Mouse (Mus musculus): ENCODE data around the gene Tnfrsf4.

DNA sequence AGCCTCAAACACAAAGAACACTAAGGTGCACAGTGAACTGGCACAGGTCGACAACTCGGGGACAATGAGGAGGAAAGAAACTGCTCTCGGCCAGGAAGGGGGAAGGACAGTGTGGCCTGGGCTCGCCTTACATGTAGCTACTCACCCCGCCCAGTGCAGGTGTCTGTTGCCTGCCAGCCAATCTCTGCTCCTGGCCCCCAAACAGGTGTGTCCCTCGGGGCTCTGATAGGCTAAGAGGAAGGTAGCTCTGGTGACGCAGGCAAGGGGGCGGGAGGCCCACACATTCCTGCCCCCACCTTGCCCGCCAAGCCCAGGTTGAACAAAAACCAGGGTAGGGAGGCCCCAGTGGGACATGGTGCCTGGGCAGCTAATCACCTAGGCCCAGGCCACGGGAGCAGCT is 46.1 kb downstream of the Tnfrsf4 start:
- no peak for TF ChIP-seq POLR2A (IDR thresholded peaks at IDR 0.05; ENCODE audit: borderline replicate concordance, low read depth, low read length)
- no peak for TF ChIP-seq CTCF (IDR thresholded peaks at IDR 0.05; ENCODE audit: low read depth, low read length)
